Mouse (Mus musculus) CH12.LX (cell line): Measurements from ENCODE around the gene Ptgis.

Source experiments
- CHD1 ChIP-seq: IDR thresholded peaks from 2 replicates; pipeline ENCODE4 v1.6.1; 2012; ENCODE audit warnings: low read depth, low read length, improper control_type of control experiment, inconsistent platforms
- CTCF ChIP-seq, 2 experiments: IDR thresholded peaks in 1 of 2; conservative IDR thresholded peaks in 1 of 2; 2 replicates each; pipeline ENCODE4 v1.5.1; 2011 to 2012; ENCODE audit warnings: low read depth in 2 of 2, low read length in 2 of 2, improper control_type of control experiment in 1 of 2, inconsistent platforms in 1 of 2, mild to moderate bottlenecking in 1 of 2, moderate library complexity in 1 of 2
- EP300 ChIP-seq: IDR thresholded peaks from 2 replicates; pipeline ENCODE4 v1.6.1; 2011; ENCODE audit warnings: low read length, improper control_type of control experiment
- HCFC1 ChIP-seq: IDR thresholded peaks from 2 replicates; pipeline ENCODE4 v1.6.1; 2012; ENCODE audit warnings: low read depth, mild to moderate bottlenecking, inconsistent platforms, low read length, improper control_type of control experiment
- MYC ChIP-seq: IDR thresholded peaks from 2 replicates; pipeline ENCODE4 v1.6.1; 2011; ENCODE audit warnings: low read depth, mild to moderate bottlenecking, improper control_type of control experiment, low read length
- NRF1 ChIP-seq: IDR thresholded peaks from 2 replicates; pipeline ENCODE4 v1.6.1; 2014; ENCODE audit warnings: low read depth, mild to moderate bottlenecking, inconsistent platforms, low read length, improper control_type of control experiment, moderate library complexity
- USF1 ChIP-seq: IDR thresholded peaks from 2 replicates; pipeline ENCODE4 v1.6.1; 2014; ENCODE audit warnings: low read depth, mild to moderate bottlenecking, inconsistent platforms, low read length, improper control_type of control experiment
- ZC3H11A ChIP-seq: IDR thresholded peaks from 2 replicates; pipeline ENCODE4 v1.6.1; 2012; ENCODE audit warnings: low read depth, mild to moderate bottlenecking, inconsistent platforms, low read length, improper control_type of control experiment

DNA sequence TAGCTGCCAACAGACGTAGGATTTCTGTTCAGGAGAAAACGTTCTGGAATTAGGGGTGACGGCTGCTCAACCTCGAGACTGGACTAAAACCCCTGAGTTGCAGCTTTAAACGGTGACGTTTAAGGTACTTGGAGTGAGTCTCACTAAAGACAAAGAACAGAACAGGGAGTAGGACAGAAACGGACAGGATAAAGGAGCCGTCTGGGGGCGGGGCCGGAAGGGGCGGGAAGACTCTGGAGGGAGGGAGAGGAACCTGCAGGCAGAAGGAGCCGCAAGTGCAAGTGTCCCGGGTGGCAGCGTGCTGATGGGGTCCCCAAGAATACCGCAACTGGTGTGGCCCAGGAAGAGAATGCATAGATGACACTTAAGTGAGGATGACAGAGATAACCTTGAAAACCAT lies 9.8 kb downstream of the Ptgis start:
- TF ChIP-seq EP300 (no peak), HCFC1 (no peak), CTCF (conservative IDR thresholded peaks at IDR 0.05 in 1 of 2, IDR thresholded peaks at IDR 0.05 in 1 of 2; ENCODE audit: low read depth in 2 of 2, low read length in 2 of 2) (no peak), CHD1 (no peak), MYC (no peak), USF1 (no peak), NRF1 (no peak), ZC3H11A (no peak)
